Mouse (Mus musculus): Measurements from ENCODE around the gene Crp. TPM values are rescaled to one million over a fixed set of nuclear protein-coding genes. Genes with fewer than 3 reads are reported as not detected.

The Crp gene
- polyA plus RNA-seq, 1 experiment from 2014 or later: not detected

- DNase-seq (ENCODE audit: low spot score): no peak
- Histone ChIP-seq H3K4me1 (no peaks in the 10 kb centered on the region), H3K27me3 (replicated peaks; ENCODE audit: low read depth, poor library complexity, severe bottlenecking) (no peaks in the 10 kb centered on the region), H3K4me3 (no peak overlapping the region), H3K27ac (replicated peaks) (no peak overlapping the region), H3K9me3 (no peaks in the 10 kb centered on the region), H3K36me3 (replicated peaks) (no peaks in the 10 kb centered on the region)
- 79% methylated on average over 1 of the region's 1 CpGs for WGBS
Observed at GRCm38 (mm10) chr1:172759525-172759924, 61.7 kb downstream of the Crp start.

- no peaks in the 10 kb centered on the region for H3K27me3 ChIP-seq (replicated peaks; ENCODE audit: low read depth, poor library complexity, severe bottlenecking)
- H3K27ac ChIP-seq (replicated peaks): no peak overlapping the region
- no peak for DNase-seq (ENCODE audit: low spot score)
- H3K36me3 ChIP-seq (replicated peaks): no peaks in the 10 kb centered on the region
- no peaks in the 10 kb centered on the region for H3K9me3 ChIP-seq
- WGBS: 83% methylated on average over 5 of the region's 5 CpGs
- no peaks in the 10 kb centered on the region for H3K4me1 ChIP-seq
- no peak overlapping the region for H3K4me3 ChIP-seq
Observed at GRCm38 (mm10) chr1:172779195-172779594, 81.3 kb downstream of the Crp start.

- no peak overlapping the region for H3K27ac ChIP-seq (replicated peaks)
- no peak for DNase-seq (ENCODE audit: low spot score)
- 93% methylated on average over 2 of the region's 2 CpGs for WGBS
- H3K9me3 ChIP-seq: no peaks in the 10 kb centered on the region
- no peaks in the 10 kb centered on the region for H3K36me3 ChIP-seq (replicated peaks)
- no peaks in the 10 kb centered on the region for H3K4me1 ChIP-seq
- no peaks in the 10 kb centered on the region for H3K27me3 ChIP-seq (replicated peaks; ENCODE audit: low read depth, poor library complexity, severe bottlenecking)
- H3K4me3 ChIP-seq: no peak overlapping the region
Observed at GRCm38 (mm10) chr1:172785322-172785721, 87.5 kb downstream of the Crp start.

DNA sequence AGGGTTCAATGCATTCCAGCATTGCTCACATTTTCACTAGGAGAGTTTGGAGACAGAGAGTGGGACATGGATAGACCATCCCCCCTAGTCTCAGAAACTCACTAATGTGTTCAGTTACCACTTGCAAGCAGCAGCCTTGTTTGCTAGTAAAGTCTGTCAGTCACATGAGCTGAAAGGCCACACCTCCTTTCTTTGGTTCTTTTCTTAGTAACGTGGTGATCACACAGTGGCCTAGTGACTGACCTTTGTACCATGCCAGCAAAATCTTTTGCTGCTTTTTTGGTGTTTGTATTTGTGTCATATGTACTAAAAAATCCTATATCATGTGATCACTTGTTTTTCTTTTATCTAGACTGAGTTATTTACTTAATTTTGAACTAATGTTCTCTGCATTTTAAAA lies 88.0 kb downstream of the Crp start:
- Histone ChIP-seq H3K4me1 (no peaks in the 10 kb centered on the region), H3K27ac (replicated peaks) (no peak overlapping the region), H3K36me3 (replicated peaks) (no peaks in the 10 kb centered on the region), H3K4me3 (no peak overlapping the region), H3K27me3 (replicated peaks; ENCODE audit: low read depth, poor library complexity, severe bottlenecking) (no peaks in the 10 kb centered on the region), H3K9me3 (no peaks in the 10 kb centered on the region)
- WGBS: 18% methylated on average over 1 of the region's 1 CpGs
- no peak for DNase-seq (ENCODE audit: low spot score)

GRCm38 (mm10) chr1:172828975-172829374 lies 131.1 kb downstream of the Crp start:
- 87% methylated on average over 2 of the region's 2 CpGs for WGBS
- no peaks in the 10 kb centered on the region for H3K9me3 ChIP-seq
- no peak for DNase-seq (ENCODE audit: low spot score)
- no peaks in the 10 kb centered on the region for H3K36me3 ChIP-seq (replicated peaks)
- H3K4me1 ChIP-seq: no peaks in the 10 kb centered on the region
- no peak overlapping the region for H3K4me3 ChIP-seq
- no peaks in the 10 kb centered on the region for H3K27me3 ChIP-seq (replicated peaks; ENCODE audit: low read depth, poor library complexity, severe bottlenecking)
- H3K27ac ChIP-seq (replicated peaks): no peak overlapping the region

GRCm38 (mm10) chr1:172847044-172847761 lies 149.3 kb downstream of the Crp start:
- no peaks in the 10 kb centered on the region for H3K4me1 ChIP-seq
- no peak overlapping the region for H3K27ac ChIP-seq (replicated peaks)
- H3K36me3 ChIP-seq (replicated peaks): no peaks in the 10 kb centered on the region
- no peak for DNase-seq (ENCODE audit: low spot score)
- H3K9me3 ChIP-seq: no peaks in the 10 kb centered on the region
- H3K4me3 ChIP-seq: no peak overlapping the region
- H3K27me3 ChIP-seq (replicated peaks; ENCODE audit: low read depth, poor library complexity, severe bottlenecking): no peaks in the 10 kb centered on the region
- WGBS: 84% methylated on average over 2 of the region's 2 CpGs

DNA sequence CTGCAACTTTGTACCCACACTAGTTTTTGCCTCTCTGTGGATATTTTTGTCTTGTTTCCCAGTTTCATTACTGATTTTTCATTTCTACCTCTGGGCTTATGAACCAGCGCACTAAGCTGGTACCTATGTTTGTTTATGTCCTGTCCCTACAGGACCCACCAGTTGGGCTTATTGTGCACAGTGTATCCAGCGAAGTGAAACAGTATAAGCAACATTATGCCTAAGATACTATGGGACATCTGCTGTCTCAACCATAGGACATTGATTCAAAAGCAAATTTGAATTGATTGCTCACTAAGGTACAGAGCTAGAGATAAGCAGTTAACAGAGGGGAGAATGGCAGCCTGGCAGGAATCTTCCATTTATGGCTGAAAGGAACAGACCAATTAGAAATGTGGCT lies 150.3 kb downstream of the Crp start:
- no peaks in the 10 kb centered on the region for H3K9me3 ChIP-seq
- DNase-seq (ENCODE audit: low spot score): no peak
- H3K36me3 ChIP-seq (replicated peaks): no peaks in the 10 kb centered on the region

GRCm38 (mm10) chr1:172875265-172875664 lies 177.4 kb downstream of the Crp start:
- H3K4me1 ChIP-seq: no peaks in the 10 kb centered on the region
- 82% methylated on average over 4 of the region's 4 CpGs for WGBS
- H3K36me3 ChIP-seq (replicated peaks): no peaks in the 10 kb centered on the region
- no peak overlapping the region for H3K27ac ChIP-seq (replicated peaks)
- no peak overlapping the region for H3K4me3 ChIP-seq
- H3K9me3 ChIP-seq: no peaks in the 10 kb centered on the region
- no peaks in the 10 kb centered on the region for H3K27me3 ChIP-seq (replicated peaks; ENCODE audit: low read depth, poor library complexity, severe bottlenecking)
- no peak for DNase-seq (ENCODE audit: low spot score)

More for the DNA sequence above, 150.3 kb downstream of the Crp start:
- Histone ChIP-seq H3K27ac (replicated peaks) (no peak overlapping the region), H3K27me3 (replicated peaks; ENCODE audit: low read depth, poor library complexity, severe bottlenecking) (no peaks in the 10 kb centered on the region), H3K4me1 (no peaks in the 10 kb centered on the region), H3K4me3 (no peak overlapping the region)
- 85% methylated on average over 2 of the region's 2 CpGs for WGBS

- Histone ChIP-seq H3K27ac (replicated peaks) (no peak overlapping the region), H3K9me3 (no peaks in the 10 kb centered on the region), H3K4me1 (no peaks in the 10 kb centered on the region), H3K36me3 (replicated peaks) (no peaks in the 10 kb centered on the region), H3K27me3 (replicated peaks; ENCODE audit: low read depth, poor library complexity, severe bottlenecking) (no peaks in the 10 kb centered on the region), H3K4me3 (no peak overlapping the region)
- DNase-seq (ENCODE audit: low spot score): no peak
- WGBS: 81% methylated on average over 1 of the region's 1 CpGs
Observed at GRCm38 (mm10) chr1:172876675-172877074, 178.8 kb downstream of the Crp start.

Other genes with a start within 250 kb of the Crp start
- not detected in 2 replicates for gene Slamf9, start 222.7 kb upstream of the Crp start, polyA plus RNA-seq (2016; fragmentation: Nextera tagmentation; extraction: Ambion mirVana)
- gene Igsf9, start 216.3 kb upstream of the Crp start, polyA plus RNA-seq (2016; fragmentation: Nextera tagmentation; extraction: Ambion mirVana): 92.8 and 95.9 TPM in 2 replicates
- gene Tagln2, start 198.0 kb upstream of the Crp start, polyA plus RNA-seq (2016; fragmentation: Nextera tagmentation; extraction: Ambion mirVana): 75.1 and 82.5 TPM in 2 replicates
- 1.3 TPM in 2 replicates for gene Cfap45, start 177.3 kb upstream of the Crp start, polyA plus RNA-seq (2016; fragmentation: Nextera tagmentation; extraction: Ambion mirVana)
- gene Vsig8, start 142.1 kb upstream of the Crp start, polyA plus RNA-seq (2016; fragmentation: Nextera tagmentation; extraction: Ambion mirVana): 0.12 TPM in 1 of 2 replicates, not detected in the other
- gene Slamf8, start 107.5 kb upstream of the Crp start, polyA plus RNA-seq (2016; fragmentation: Nextera tagmentation; extraction: Ambion mirVana): not detected in 2 replicates
- gene Fcrl6, start 95.5 kb upstream of the Crp start, polyA plus RNA-seq (2016; fragmentation: Nextera tagmentation; extraction: Ambion mirVana): 0.25 TPM in 1 of 2 replicates, not detected in the other
- 9.4 and 9.9 TPM in 2 replicates for gene Dusp23, start 65.1 kb upstream of the Crp start, polyA plus RNA-seq (2016; fragmentation: Nextera tagmentation; extraction: Ambion mirVana)
- not detected in 2 replicates for gene Apcs, start 197.0 kb downstream of the Crp start, polyA plus RNA-seq (2016; fragmentation: Nextera tagmentation; extraction: Ambion mirVana)

Data from embryonic facial prominence, embryonic 10.5 days (tissue).